Mouse (Mus musculus): ENCODE data around the gene Fbxo2.

- TF ChIP-seq CTCF (IDR thresholded peaks at IDR 0.05) (no peak), EP300 (IDR thresholded peaks at IDR 0.05) (no peak)
Measured at GRCm38 (mm10) chr4:148130133-148130532, 30.3 kb upstream of the Fbxo2 start, which contains the start of gene Mad2l2.
